Mouse (Mus musculus): ENCODE data around the gene Tspan9. TPM values are rescaled to one million over a fixed set of nuclear protein-coding genes. Genes with fewer than 3 reads are reported as not detected.

The Tspan9 gene
- polyA plus RNA-seq, 1 experiment = 87.8 TPM

DNA sequence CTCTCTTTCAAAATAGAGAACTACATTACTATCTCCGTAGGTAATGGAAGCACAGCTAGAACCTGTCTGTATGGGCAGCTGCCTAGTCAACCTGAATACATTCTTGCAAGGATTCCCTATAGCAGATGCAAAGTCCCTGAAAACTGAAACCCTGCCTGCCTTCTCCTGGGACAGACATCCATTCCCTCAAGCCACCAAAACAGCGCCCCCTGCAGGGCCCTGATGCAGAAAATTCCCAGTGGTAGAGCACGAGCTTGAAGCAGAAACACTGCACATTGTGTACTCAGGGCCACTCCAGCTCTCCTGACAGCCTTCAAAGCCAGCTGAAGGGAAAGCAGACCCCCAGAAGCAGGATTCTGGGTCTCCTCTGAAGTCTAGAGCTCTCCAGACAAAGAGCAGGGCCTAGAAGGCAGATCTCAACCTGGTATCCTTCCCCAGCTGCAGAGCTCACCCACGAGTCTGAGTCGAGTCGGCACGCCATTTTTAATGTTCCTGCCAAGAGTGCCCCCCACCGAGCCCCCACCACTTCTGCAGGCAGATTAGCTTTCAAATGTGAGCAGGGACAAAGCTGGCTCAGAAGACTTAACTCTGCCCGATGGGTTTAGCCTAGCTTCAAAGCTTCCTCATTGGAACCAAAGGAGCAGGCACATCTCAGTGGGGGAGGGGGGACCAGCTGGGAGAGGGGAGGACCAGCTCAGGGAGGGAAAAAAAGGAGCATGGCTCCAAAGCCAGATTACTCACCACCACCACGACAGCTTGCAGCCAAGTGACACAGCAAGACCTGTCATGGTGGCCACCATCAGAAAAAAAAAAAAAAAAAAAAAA is 115.1 kb downstream of the Tspan9 start:
- TF ChIP-seq FLI1 (IDR thresholded peaks at IDR 0.05; ENCODE audit: low read length) = no peak
- no peak for TF ChIP-seq GATA1 (IDR thresholded peaks at IDR 0.05; ENCODE audit: borderline replicate concordance, low read length)
- H3K4me3 ChIP-seq (replicated peaks) = no peak overlapping the region
- H3K36me3 ChIP-seq (replicated peaks; ENCODE audit: low read length) = peaks cover 90% of the 10 kb centered on the region
- no peaks in the 10 kb centered on the region for H3K9me3 ChIP-seq
- peaks cover 22% of the 10 kb centered on the region for H3K27me3 ChIP-seq (replicated peaks)
- peaks cover 61% of the 10 kb centered on the region for H3K4me1 ChIP-seq

DNA sequence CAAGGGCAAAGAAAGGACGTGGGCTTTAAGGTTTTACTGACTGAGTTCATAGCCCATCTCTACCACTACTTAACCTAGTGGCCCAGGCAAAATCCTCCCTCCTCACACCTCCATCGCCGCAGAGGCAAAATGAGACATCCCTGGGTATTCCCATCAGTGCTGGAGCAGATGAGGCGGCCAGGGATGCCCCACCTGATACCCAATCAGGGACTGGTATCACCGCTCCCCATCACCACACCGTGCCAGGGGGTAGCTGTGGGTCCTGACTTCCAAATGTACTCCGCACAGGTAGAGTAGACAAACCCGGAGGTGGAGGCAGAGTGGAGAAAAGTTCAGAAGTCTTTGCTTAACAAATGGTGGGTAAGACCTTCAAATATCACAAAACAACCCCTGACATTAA is 117.4 kb downstream of the Tspan9 start:
- Histone ChIP-seq H3K27me3 (replicated peaks) (peaks cover 20% of the 10 kb centered on the region), H3K4me1 (peaks cover 56% of the 10 kb centered on the region), H3K36me3 (replicated peaks; ENCODE audit: low read length) (peaks cover 88% of the 10 kb centered on the region), H3K4me3 (replicated peaks) (no peak overlapping the region), H3K9me3 (no peaks in the 10 kb centered on the region)
- TF ChIP-seq GATA1 (IDR thresholded peaks at IDR 0.05; ENCODE audit: borderline replicate concordance, low read length) = no peak
- no peak for TF ChIP-seq FLI1 (IDR thresholded peaks at IDR 0.05; ENCODE audit: low read length)

DNA sequence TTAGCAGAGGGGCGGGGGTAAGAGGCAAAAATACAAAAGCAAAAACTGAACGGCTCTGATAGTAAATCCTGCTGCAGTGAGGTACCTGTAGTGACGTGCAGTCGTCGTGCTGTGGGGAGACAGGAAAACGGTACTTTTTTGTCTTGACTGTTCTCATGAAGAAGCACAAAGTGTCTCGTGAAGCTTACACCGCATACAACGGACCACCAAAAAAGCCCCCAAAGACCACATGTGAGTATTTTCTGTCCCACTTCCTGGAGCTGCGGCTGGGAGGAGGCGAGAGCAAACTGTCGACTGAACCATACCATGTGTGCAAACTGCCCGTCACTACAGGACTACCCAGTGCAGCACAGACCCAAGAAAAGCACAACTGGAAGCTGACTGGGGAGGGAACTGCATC is 117.8 kb downstream of the Tspan9 start:
- Histone ChIP-seq H3K9me3 (no peaks in the 10 kb centered on the region), H3K36me3 (replicated peaks; ENCODE audit: low read length) (peaks cover 89% of the 10 kb centered on the region), H3K27me3 (replicated peaks) (peaks cover 19% of the 10 kb centered on the region), H3K4me1 (peaks cover 54% of the 10 kb centered on the region), H3K4me3 (replicated peaks) (no peak overlapping the region)
- TF ChIP-seq FLI1 (IDR thresholded peaks at IDR 0.05; ENCODE audit: low read length) (no peak), GATA1 (IDR thresholded peaks at IDR 0.05; ENCODE audit: borderline replicate concordance, low read length) (no peak)

DNA sequence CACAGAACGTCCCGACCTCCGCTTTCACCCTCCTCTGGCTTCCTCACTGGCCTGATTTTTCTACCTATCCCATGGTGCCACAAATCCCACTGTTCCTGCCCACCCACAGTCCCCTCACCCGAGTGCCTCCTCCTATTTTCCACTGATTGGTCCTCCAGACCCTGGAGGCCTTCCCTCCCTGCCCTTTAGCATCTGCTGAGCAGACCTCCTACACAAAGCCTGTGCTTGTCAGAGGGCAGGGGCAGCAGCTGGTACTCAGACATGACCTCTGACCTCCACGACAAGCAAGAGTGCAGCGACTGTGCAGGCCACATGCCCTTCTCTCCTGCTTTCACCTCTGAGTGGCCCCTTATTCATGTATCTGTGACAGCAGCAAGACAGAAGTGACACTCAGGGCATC is 121.2 kb downstream of the Tspan9 start:
- no peaks in the 10 kb centered on the region for H3K9me3 ChIP-seq
- no peak overlapping the region for H3K4me3 ChIP-seq (replicated peaks)
- TF ChIP-seq FLI1 (IDR thresholded peaks at IDR 0.05; ENCODE audit: low read length) (no peak), GATA1 (IDR thresholded peaks at IDR 0.05; ENCODE audit: borderline replicate concordance, low read length) (no peak)
- peaks cover 84% of the 10 kb centered on the region for H3K36me3 ChIP-seq (replicated peaks; ENCODE audit: low read length)
- peaks cover 33% of the 10 kb centered on the region; the same call in 1 of the 2 replicates for H3K4me1 ChIP-seq
- peaks cover 19% of the 10 kb centered on the region for H3K27me3 ChIP-seq (replicated peaks)

DNA sequence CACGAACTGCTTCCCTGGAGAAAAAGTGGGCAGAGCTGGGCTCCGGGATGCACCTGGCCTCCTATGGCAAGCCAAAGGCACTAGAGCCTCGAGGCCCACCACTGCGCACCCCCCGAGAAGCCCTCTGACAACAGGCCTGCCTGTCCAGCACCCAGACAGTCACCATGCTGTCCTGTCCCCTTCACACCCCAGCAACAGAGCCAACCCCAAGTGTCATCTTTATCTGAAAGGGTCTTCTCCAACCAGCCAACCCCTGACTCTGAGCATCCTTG is 121.5 kb downstream of the Tspan9 start:
- Histone ChIP-seq H3K9me3 (no peaks in the 10 kb centered on the region), H3K36me3 (replicated peaks; ENCODE audit: low read length) (peaks cover 84% of the 10 kb centered on the region), H3K4me1 (peaks cover 33% of the 10 kb centered on the region; the same call in 1 of the 2 replicates), H3K27me3 (replicated peaks) (peaks cover 17% of the 10 kb centered on the region), H3K4me3 (replicated peaks) (no peak overlapping the region)
- TF ChIP-seq FLI1 (IDR thresholded peaks at IDR 0.05; ENCODE audit: low read length) (no peak), GATA1 (IDR thresholded peaks at IDR 0.05; ENCODE audit: borderline replicate concordance, low read length) (no peak)

DNA sequence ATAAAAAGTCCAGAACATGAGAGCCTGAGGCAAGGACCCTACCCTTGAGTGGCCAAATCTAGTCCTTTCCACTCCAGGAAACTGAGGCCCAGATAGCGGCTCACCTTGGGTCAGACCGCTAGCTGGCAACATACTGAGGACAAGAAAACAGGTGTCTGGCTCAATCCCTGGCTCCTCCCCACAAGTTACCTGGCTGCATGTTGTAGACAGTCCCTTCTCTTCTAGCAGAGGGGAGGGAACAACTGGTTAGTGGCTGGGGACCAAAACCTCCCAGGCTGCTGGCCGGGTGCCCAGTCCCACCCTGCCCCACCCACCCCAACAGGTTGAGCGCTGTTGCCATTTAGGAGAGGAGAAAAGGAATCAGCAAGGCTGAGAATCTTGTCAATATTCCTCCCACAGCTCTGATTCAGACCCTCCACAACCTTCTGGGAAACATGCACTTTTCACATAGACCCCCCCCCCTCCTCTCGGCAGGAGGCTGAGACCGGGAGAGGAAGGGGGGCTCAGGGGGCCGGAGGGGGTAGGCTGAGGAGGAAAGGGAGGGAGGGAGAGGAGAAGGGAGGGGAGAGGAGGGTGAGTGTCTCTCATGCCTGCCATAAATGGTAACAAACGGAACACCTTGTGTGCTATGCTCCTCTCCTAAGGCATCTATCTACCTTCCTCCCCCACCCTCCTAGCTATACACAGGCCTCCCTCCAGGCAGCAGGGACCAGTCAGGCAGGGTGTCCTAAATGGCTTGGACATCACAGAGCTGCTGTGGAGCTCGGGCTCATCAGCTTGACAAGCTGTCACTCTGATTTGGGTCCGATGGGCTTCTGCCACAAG is 122.1 kb downstream of the Tspan9 start:
- Histone ChIP-seq H3K36me3 (replicated peaks; ENCODE audit: low read length) (peaks cover 82% of the 10 kb centered on the region), H3K27me3 (replicated peaks) (peaks cover 17% of the 10 kb centered on the region), H3K9me3 (no peaks in the 10 kb centered on the region), H3K4me1 (peaks cover 33% of the 10 kb centered on the region; the same call in 1 of the 2 replicates), H3K4me3 (replicated peaks) (peak overlapping the region; percentile 28)
- TF ChIP-seq FLI1 (IDR thresholded peaks at IDR 0.05; ENCODE audit: low read length) (no peak), GATA1 (IDR thresholded peaks at IDR 0.05; ENCODE audit: borderline replicate concordance, low read length) (no peak)

DNA sequence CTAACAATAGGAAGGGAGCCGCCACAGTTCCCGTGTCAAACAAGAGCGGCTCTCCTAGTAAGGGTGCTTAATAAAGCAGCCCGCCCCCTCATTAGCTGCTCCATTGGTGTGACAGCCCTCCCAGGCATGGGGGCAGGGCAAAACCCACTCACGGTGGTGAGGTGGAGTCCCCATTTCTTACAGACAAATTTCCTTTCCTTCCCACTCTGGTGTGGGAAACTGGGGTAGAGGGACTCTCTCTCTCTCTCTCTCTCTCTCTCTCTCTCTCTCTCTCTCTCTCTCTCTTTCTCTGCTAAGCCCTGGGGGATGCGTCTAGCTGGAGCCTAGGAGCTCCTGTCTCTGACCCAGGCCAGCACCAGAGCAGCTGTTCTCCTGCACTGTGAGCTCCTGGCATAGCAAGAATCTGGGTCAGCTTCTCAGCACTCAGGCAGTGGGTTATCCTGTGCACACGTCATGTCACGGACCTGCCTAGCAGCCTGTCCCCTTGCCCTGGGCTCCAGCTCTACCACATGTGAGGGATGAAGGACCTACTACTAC is 122.8 kb downstream of the Tspan9 start:
- no peak for TF ChIP-seq GATA1 (IDR thresholded peaks at IDR 0.05; ENCODE audit: borderline replicate concordance, low read length)
- TF ChIP-seq FLI1 (IDR thresholded peaks at IDR 0.05; ENCODE audit: low read length) = no peak
- H3K36me3 ChIP-seq (replicated peaks; ENCODE audit: low read length) = peaks cover 83% of the 10 kb centered on the region
- no peak overlapping the region for H3K4me3 ChIP-seq (replicated peaks)
- H3K9me3 ChIP-seq = no peaks in the 10 kb centered on the region
- peaks cover 38% of the 10 kb centered on the region; the same call in 1 of the 2 replicates for H3K4me1 ChIP-seq
- H3K27me3 ChIP-seq (replicated peaks) = peaks cover 13% of the 10 kb centered on the region

DNA sequence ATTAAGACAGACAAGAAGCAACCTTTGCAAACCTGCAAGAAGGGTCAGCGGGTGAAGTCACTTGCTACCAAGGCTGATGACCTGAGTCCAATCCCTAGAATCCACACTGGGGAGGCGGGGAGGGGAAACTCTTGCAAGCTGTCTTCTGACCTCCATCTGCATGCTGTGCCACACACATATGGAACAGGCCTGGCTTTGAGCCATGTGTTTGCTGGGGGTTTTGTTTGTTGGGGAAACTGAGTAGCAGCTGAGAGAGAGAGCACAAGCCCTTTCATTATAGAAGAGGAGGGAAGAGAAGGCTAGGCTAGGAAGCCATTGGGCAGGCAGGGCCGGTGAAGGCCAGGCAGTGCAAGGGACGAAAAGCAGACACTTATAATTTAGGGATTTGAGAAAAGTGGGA is 123.3 kb downstream of the Tspan9 start:
- Histone ChIP-seq H3K4me3 (replicated peaks) (no peak overlapping the region), H3K27me3 (replicated peaks) (peaks cover 11% of the 10 kb centered on the region)

DNA sequence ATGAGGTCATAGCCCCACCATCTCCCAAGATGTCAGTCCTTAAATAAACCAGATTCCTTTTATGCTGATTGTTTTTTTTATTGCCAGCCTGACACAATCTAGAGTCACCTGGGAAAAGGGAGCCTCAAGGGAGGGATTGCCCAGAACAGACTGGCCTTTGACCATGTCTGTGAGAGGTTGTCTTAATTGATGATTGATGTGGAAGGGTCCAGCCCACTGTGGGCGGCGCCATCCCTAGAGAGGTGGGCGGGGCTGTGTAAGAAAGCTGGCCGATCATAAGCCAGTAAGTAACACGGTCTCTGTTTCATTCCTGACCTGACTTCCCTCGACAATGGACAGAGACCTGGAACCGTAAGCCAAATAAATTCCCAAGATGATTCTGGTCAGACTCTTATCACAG is 124.3 kb downstream of the Tspan9 start:
- TF ChIP-seq FLI1 (IDR thresholded peaks at IDR 0.05; ENCODE audit: low read length) (no peak), GATA1 (IDR thresholded peaks at IDR 0.05; ENCODE audit: borderline replicate concordance, low read length) (no peak)
- Histone ChIP-seq H3K9me3 (no peaks in the 10 kb centered on the region), H3K36me3 (replicated peaks; ENCODE audit: low read length) (peaks cover 80% of the 10 kb centered on the region), H3K27me3 (replicated peaks) (peaks cover 11% of the 10 kb centered on the region), H3K4me1 (peaks cover 51% of the 10 kb centered on the region; the same call in 1 of the 2 replicates), H3K4me3 (replicated peaks) (no peak overlapping the region)

More for the DNA sequence above, 123.3 kb downstream of the Tspan9 start:
- H3K4me1 ChIP-seq = peaks cover 42% of the 10 kb centered on the region; the same call in 1 of the 2 replicates
- peaks cover 83% of the 10 kb centered on the region for H3K36me3 ChIP-seq (replicated peaks; ENCODE audit: low read length)
- no peaks in the 10 kb centered on the region for H3K9me3 ChIP-seq
- no peak for TF ChIP-seq GATA1 (IDR thresholded peaks at IDR 0.05; ENCODE audit: borderline replicate concordance, low read length)
- TF ChIP-seq FLI1 (IDR thresholded peaks at IDR 0.05; ENCODE audit: low read length) = no peak
